Mouse (Mus musculus) kidney, postnatal 10 days (tissue): ENCODE results near the gene Fam129b.
"Not testable (repeated sequence)": the region's sequence is repeated elsewhere in the genome, so short reads cannot be mapped to it uniquely, and the experiment has no call there.

Source experiments
- DNase-seq: peaks from one replicate; pipeline ENCODE4 v3.0.0; 2021; ENCODE audit warnings: mixed read lengths

Fam129b gene

GRCm38 (mm10) chr2:32875675-32876489 lies at the start of gene Fam129b:
Gene Fam129b, plus strand, starts transcription at chr2:32876114.
- peak; percentile 96 for DNase-seq

DNA sequence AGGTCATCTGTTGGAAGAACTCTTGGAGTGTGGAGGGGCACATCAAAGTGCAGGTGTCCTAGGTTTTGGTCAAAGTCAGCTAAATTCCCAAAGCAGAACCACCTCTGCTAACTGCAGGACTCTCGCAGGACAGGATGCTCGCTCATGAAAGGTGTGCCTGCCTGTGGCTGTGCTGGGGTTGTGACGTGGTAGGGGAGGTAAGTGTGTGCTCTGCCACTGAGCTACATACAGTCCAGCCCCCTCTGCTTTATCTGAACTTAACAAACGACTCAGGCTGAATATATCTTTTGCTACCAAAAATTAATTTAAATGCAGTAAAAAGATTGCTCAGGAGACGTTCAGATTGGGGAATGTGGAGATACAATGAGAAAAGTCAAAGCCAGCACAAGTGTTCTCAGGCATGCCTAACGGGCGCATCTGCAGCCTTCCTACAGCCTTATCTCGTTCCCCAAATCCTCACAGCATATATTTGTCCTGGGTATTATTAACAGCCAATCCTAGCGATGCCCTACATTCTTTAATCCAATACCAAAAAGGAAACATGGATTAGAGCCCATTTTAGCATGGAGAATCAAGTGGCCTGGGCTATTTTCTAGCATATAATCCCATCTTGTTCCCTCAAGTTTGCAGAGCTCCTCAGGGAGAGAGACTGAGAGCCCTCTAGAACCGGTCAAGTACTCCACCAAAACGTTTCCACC lies 46.8 kb upstream of the Fam129b start:
- DNase-seq: no peak

- DNase-seq: peak; percentile 83
Measured at GRCm38 (mm10) chr2:32834496-32834895, 41.4 kb upstream of the Fam129b start.

DNA sequence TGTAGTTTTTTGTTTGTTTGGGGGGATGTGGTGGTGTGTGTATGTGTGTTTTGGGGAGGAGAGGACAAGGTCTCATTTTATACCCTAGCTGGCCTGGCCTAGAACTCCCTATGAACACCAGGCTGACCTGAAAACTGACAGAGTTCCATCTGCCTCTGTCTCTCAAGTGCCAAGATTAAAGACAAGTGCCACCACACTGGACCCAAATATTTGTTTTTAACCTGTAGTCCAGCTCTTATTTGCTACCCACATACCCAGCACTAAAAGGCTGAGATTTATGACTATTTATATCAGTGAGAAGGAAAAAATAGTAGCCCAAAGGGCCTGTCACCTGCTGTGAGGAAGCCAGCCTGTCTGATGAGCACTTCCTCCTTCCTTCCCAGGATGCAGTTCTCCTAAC lies 40.3 kb upstream of the Fam129b start:
- DNase-seq: no peak

GRCm38 (mm10) chr2:32838147-32838884 lies 37.6 kb upstream of the Fam129b start:
- DNase-seq: no peak

DNA sequence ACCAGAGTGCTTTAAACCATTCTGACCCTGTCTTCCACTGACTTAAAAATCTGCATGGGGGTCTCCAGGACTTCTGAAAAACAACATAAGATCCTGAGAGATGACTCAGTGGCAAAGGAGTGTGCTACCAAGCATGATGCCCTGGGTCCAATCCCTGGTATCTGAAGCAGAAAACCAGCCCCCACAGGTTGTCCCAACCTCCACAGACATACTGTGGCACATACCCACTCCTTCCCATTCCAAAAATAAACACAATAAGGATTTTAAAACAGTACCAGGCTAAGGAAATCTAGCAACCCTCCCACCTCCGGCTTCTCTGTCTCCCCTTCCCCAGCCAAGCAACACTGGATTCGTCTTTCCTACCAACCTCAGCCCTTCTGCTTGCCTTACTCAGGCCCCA lies 36.7 kb upstream of the Fam129b start:
- DNase-seq: no peak

DNA sequence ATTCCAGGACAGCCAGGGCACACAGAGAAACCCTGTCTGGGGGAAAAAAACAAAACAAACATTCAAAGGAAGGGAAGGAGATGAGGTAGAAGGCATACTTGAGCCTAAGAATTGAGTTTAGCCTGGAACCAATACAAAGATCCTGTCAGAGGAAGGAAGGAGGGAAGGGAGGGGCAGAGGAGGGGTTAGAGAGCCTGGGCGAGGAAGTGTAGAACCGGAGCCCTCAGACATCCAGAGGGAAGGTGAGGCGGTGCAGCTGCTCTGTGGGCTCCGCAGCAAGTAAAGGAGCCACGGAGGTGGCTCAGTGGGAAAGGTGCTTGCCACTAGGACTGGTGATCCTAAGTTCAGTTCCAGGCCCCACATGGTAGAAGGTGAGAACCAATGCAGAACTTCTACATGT lies 34.8 kb upstream of the Fam129b start:
- peak; percentile 46 for DNase-seq

DNA sequence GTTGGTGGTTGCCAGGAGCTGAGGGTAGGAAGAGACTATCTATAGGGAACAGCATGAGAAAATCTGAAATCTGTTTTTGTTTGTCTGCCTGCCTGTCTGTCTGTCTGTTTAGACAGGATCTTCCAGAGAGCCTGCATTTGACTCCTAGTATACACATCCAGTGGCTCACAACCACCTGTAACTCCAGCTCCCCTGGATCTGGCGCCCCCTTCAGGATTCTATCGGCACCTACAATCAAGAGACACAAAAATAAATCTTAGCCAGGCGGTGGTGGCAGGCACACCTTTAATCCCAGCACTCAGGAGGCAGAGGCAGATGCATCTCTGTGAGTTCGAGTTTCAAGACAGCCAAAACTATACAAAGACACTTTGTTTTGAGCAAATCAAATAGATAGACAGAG lies 33.4 kb upstream of the Fam129b start:
- no peak for DNase-seq

- DNase-seq: no peak
Measured at GRCm38 (mm10) chr2:32845572-32846100, 30.3 kb upstream of the Fam129b start.

DNA sequence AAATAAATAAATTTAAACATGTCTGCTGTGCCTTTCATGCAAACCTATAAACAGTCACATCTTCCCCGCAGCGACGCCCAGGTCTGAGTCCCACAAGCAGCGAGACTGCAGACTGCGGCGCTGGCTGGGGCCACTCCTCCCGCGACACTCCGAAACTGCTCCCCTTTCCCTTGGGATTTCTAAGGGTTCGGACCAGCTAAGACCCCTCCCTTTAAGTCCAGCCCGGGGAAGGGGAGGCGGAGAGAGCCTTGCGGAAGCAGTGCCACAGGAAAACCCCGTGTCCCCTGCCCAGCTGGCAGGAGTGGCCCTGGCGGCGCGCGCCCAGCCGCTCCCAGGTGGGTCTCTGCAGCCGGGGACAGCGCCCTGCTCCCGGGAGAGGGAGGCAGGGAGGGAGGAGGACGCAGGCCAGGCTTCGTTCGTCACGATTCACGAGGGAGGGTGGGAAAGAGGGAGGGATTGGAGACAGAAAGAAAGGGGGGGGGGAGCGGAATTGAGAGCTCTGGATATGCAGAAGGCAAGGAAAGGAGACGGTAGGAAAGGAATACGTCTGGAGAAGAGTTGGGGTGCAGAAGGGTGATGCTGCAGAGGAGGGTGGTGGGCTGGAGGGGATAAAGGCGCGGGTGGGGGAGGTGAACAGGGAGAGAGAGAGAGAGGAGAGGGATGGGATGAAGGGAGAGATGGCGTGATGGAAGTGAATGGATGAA lies 29.7 kb upstream of the Fam129b start:
- peak; percentile 83 for DNase-seq

- peak; percentile 97 for DNase-seq
Measured at GRCm38 (mm10) chr2:32846805-32847467, 29.0 kb upstream of the Fam129b start, which contains the start of gene Stxbp1. Gene Stxbp1, minus strand, starts transcription at chr2:32847245.

DNA sequence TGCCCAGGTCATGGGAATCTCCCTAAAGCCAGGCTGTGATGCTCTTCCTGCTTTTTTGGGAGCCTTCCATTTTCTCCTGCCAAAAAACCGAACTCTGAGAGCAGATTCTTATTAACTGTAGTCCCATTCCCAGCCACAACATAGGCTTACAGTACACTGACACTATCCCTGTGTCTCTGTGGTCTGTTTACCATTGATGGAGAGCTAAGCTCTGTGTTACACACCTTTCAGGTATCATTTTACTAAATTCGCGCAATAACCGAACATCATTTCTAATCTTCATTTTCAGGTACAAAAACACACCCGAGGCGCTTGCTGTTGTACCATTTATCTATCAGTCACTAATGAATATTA lies 28.5 kb upstream of the Fam129b start:
- DNase-seq: no peak

GRCm38 (mm10) chr2:32852156-32852555 lies 23.8 kb upstream of the Fam129b start:
- peak; percentile 71 for DNase-seq

GRCm38 (mm10) chr2:32853716-32854115 lies 22.2 kb upstream of the Fam129b start:
- DNase-seq: not testable (repeated sequence)

- DNase-seq: peak; percentile 98
Measured at GRCm38 (mm10) chr2:32854206-32854605, 21.7 kb upstream of the Fam129b start.

DNA sequence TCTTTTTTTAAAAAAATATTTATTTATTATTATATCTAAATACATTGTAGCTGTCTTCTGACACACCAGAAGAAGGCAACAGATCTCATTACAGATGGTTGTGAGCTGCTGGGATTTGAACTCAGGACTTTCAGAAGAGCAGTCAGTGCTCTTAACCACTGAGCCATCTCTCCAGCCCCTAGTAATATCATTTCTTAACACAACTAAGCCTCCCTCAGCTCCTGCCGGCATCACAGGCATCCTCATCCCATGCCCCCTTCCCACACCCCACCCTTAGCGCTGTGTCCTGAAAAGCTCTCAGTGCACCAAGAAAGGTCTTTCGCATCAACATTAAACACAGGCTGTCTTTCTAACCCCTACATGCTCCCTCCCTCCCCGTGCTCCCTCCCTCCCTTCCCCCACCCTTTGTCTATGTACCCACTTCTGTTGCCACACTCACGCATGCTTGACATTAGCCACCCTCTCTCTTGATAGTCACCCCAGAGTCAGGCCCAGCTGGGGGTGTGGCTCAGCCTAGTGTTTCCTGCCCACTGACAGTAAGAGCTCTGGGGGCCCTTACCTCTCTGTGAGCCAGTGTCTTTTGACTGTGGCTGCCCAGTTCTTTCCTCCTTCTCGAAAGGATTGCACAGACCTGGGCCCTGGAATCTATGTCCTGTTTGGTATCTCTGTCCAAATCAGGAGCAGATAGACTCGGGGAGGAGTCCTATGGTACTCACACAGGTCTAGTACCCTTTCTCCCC lies 20.7 kb upstream of the Fam129b start:
- DNase-seq: no peak

DNA sequence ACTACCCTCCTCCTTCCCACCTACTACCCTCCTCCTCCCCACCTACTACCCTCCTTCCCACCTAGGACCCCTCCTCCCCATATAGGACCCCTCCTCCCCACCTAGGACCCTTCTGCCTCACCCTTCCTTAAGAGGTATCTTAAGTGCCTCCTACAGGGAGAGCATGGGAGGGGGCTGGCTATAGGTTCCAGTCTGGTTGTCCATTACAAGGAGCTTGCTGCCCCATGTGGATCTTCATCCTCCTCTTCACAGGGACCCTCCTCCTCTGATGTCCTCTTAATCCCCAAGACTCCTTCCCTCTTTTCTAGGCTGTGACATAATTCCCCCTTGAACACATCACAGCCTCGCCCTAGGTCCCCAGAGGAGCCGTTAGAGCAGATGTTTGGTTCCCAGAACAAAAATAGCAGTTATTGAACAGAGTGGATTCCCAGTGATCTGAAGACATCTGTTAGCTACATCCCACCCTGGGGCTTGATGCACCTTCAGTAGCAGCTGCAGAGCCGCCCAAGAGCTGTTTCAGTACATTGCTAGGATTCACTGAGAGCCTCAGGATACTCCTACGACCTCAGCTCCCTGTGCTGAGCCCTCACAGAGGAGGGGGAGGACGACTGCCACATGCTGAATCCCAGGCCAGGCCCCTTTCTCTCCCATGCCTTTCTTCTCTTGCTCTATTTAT lies 20.0 kb upstream of the Fam129b start:
- no peak for DNase-seq

DNA sequence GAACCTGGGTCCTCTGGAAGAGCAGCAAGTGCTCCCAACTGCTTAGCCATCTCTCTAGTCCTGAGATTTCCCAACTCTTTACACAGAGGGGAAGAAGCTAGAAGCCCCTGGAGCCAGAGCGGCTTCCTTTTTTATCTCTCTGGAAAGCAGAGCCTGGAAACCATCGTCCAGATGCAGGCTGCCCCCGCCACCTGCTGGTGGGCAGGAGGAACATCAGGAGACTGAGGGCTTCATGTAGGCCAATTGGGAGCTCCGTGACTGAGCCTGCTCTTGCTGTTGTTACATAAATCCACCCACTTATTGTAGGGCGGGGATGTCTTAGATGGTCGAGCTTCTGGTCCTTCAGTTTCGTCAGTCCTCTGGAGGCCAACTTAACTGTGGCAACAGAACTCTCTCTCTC lies 18.3 kb upstream of the Fam129b start:
- peak; percentile 90 for DNase-seq

- peak; percentile 84 for DNase-seq
Measured at GRCm38 (mm10) chr2:32859010-32859621, 16.8 kb upstream of the Fam129b start.

GRCm38 (mm10) chr2:32859622-32860012 lies 16.3 kb upstream of the Fam129b start:
- DNase-seq: no peak
